Mouse (Mus musculus): ENCODE results near the gene Pbx2.

GRCm38 (mm10) chr17:34613830-34614229, 22.8 kb downstream of the Pbx2 start:
- TF ChIP-seq POLR2A (IDR thresholded peaks at IDR 0.05; ENCODE audit: low read depth, low read length): no peak
- TF ChIP-seq CTCF (IDR thresholded peaks at IDR 0.05; ENCODE audit: borderline replicate concordance, insufficient read depth, low read length): no peak

Measured in embryonic fibroblast, embryonic 13.5 days (primary cell).